Mouse (Mus musculus): Measurements from ENCODE around the gene Acp7. TPM values are rescaled to one million over a fixed set of nuclear protein-coding genes. Genes with fewer than 3 reads are reported as not detected.

Acp7 gene
- polyA plus RNA-seq (2017; shearing (Covaris generic)): not detected

GRCm38 (mm10) chr7:28631073-28631472 is at the start of gene Acp7:
TSS of gene Acp7 (minus strand) at chr7:28631332.

GRCm38 (mm10) chr7:28597642-28598446 is 33.3 kb downstream of the Acp7 start, which contains the start of the genes Samd4b and Pak4:
TSS of gene Samd4b (minus strand) at chr7:28598144.
TSS of gene Pak4 (minus strand) at chr7:28598185.

Other genes with a start within 250 kb of the Acp7 start
- 33.4 TPM for gene Med29, start 238.6 kb downstream of the Acp7 start, polyA plus RNA-seq (2017; shearing (Covaris generic))
- 96.0 TPM for gene Paf1, start 238.4 kb downstream of the Acp7 start, polyA plus RNA-seq (2017; shearing (Covaris generic))
- 477 TPM for gene Gmfg, start 193.9 kb downstream of the Acp7 start, polyA plus RNA-seq (2017; shearing (Covaris generic))
- gene Lrfn1, start 179.4 kb downstream of the Acp7 start, polyA plus RNA-seq (2017; shearing (Covaris generic)): 0.11 TPM
- not detected for gene Ifnl2, start 120.9 kb downstream of the Acp7 start, polyA plus RNA-seq (2017; shearing (Covaris generic))
- not detected for gene Ifnl3, start 108.5 kb downstream of the Acp7 start, polyA plus RNA-seq (2017; shearing (Covaris generic))
- gene Sycn, start 90.4 kb downstream of the Acp7 start, polyA plus RNA-seq (2017; shearing (Covaris generic)): not detected
- gene Nccrp1, start 84.1 kb downstream of the Acp7 start, polyA plus RNA-seq (2017; shearing (Covaris generic)): not detected
- 4.4 TPM for gene Samd4b, start 33.2 kb downstream of the Acp7 start, polyA plus RNA-seq (2017; shearing (Covaris generic))
- gene Pak4, start 33.1 kb downstream of the Acp7 start, polyA plus RNA-seq (2017; shearing (Covaris generic)): 5.0 TPM
- gene Fbxo27, start 61.5 kb upstream of the Acp7 start, polyA plus RNA-seq (2017; shearing (Covaris generic)): 3.8 TPM
- gene Fbxo17, start 85.5 kb upstream of the Acp7 start, polyA plus RNA-seq (2017; shearing (Covaris generic)): 8.0 TPM
- gene Mrps12, start 110.5 kb upstream of the Acp7 start, polyA plus RNA-seq (2017; shearing (Covaris generic)): 101 TPM
- 23.2 TPM for gene Sars2, start 110.7 kb upstream of the Acp7 start, polyA plus RNA-seq (2017; shearing (Covaris generic))
- not detected for gene Ccer2, start 124.8 kb upstream of the Acp7 start, polyA plus RNA-seq (2017; shearing (Covaris generic))
- 88.8 TPM for gene Sirt2, start 135.4 kb upstream of the Acp7 start, polyA plus RNA-seq (2017; shearing (Covaris generic))
- gene Nfkbib, start 136.2 kb upstream of the Acp7 start, polyA plus RNA-seq (2017; shearing (Covaris generic)): 131 TPM
- 254 TPM for gene Rinl, start 157.6 kb upstream of the Acp7 start, polyA plus RNA-seq (2017; shearing (Covaris generic))
- 106 TPM for gene Hnrnpl, start 177.2 kb upstream of the Acp7 start, polyA plus RNA-seq (2017; shearing (Covaris generic))
- gene Ech1, start 193.9 kb upstream of the Acp7 start, polyA plus RNA-seq (2017; shearing (Covaris generic)): 216 TPM
- 26.3 TPM for gene Lgals4, start 202.5 kb upstream of the Acp7 start, polyA plus RNA-seq (2017; shearing (Covaris generic))
- gene Lgals7, start 232.5 kb upstream of the Acp7 start, polyA plus RNA-seq (2017; shearing (Covaris generic)): 2.8 TPM

Measured in CD4-positive, CD25-positive, alpha-beta regulatory T cell, adult 9 weeks (primary cell).